Mouse (Mus musculus) hindbrain, embryonic 15.5 days (tissue): ENCODE results near the gene Catip. TPM values are rescaled to one million over a fixed set of nuclear protein-coding genes. Genes with fewer than 3 reads are reported as not detected.
"Not testable (repeated sequence)": the region's sequence is repeated elsewhere in the genome, so short reads cannot be mapped to it uniquely, and the experiment has no call there.

Experiments
- ATAC-seq: fragments of 200-750 bp; cut with Nextera tagmentation; 2 replicates; pipeline ENCODE4 v1.8.0; 2017; ENCODE audit warnings: low read depth, moderate number of reproducible peaks, moderate TSS enrichment; ENCODE audit not compliant: low FRiP score
- H3K27ac ChIP-seq: fragments of 300-500 bp; sonication (generic); replicated peaks from 2 replicates; pipeline ENCODE4 v1.5.1; 2015; ENCODE audit warnings: mild to moderate bottlenecking, inconsistent platforms
- H3K27me3 ChIP-seq: fragments of 300-500 bp; sonication (generic); 2 replicates; pipeline ENCODE4 v1.6.1; 2015; ENCODE audit warnings: control low read depth, inconsistent platforms
- H3K36me3 ChIP-seq: fragments of 300-500 bp; sonication (generic); 2 replicates; pipeline ENCODE4 v1.6.1; 2015; ENCODE audit warnings: control low read depth, inconsistent platforms
- H3K4me1 ChIP-seq: fragments of 300-500 bp; sonication (generic); replicated peaks from 2 replicates; pipeline ENCODE4 v1.6.1; 2015; ENCODE audit warnings: control low read depth, inconsistent platforms
- H3K4me2 ChIP-seq: fragments of 300-500 bp; sonication (generic); 2 replicates; pipeline ENCODE4 v1.6.1; 2015; ENCODE audit warnings: moderate library complexity, mild to moderate bottlenecking, inconsistent platforms
- H3K4me3 ChIP-seq: fragments of 300-500 bp; sonication (generic); 2 replicates; pipeline ENCODE4 v1.5.1; 2015; ENCODE audit warnings: mild to moderate bottlenecking, inconsistent platforms
- H3K9ac ChIP-seq: fragments of 300-500 bp; sonication (generic); 2 replicates; pipeline ENCODE4 v1.6.1; 2015; ENCODE audit warnings: inconsistent platforms
- H3K9me3 ChIP-seq: fragments of 300-500 bp; sonication (generic); 2 replicates; pipeline ENCODE4 v1.6.1; 2016; ENCODE audit warnings: control low read depth, inconsistent platforms
- WGBS: fragments of 180-500 bp; shearing (Covaris S2); methylation state at CpG from one replicate; pipeline ENCODE4 v1.1.7; 2015; 5-methylcytosine and 5-hydroxymethylcytosine counted together
- polyA plus RNA-seq: library from polyadenylated mRNA; unstranded; fragments of >200 nt; fragmentation: Nextera tagmentation; extraction: Ambion mirVana; gene quantifications from 2 replicates; pipeline ENCODE4 v1.2.1, GENCODE M21; 2015

The Catip gene
- polyA plus RNA-seq, result 1.1 and 2.4 TPM in 2 replicates

DNA sequence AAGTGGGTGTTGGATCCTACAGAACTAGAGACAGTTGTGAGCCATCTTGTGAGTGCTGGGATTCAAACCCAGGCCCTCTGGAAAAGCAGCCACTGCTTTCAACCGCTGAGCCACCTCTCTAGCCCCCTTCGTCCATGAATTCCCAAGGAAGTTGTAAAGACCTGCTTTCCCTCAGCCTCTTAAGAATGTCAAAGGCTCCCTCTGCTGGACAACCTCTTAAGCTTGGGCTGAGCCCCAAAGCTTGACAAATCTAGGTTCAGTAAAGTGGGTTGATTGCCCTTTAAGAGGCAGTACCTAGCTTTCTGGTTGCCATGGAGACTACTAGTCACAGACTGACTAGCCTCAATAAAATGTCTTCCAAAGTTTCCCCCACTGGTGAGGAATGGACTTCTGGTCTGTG is at the start of gene Catip:
TSS of gene Catip (plus strand) at position 297 of the 400 bp plus-strand sequence.
- Histone ChIP-seq H3K4me2 (no peak within 1 kb of the TSS), H3K9me3 (no peaks in the 10 kb centered on the region), H3K4me3 (no peak within 1 kb of the TSS), H3K36me3 (no peaks in the 10 kb centered on the region), H3K9ac (no peak within 1 kb of the TSS), H3K27me3 (no peaks in the 10 kb centered on the region), H3K4me1 (no peaks in the 10 kb centered on the region), H3K27ac (no peak within 1 kb of the TSS)
- ATAC-seq, result peak; percentile 72
- 0% methylated on average over 2 of the region's 2 CpGs for WGBS

DNA sequence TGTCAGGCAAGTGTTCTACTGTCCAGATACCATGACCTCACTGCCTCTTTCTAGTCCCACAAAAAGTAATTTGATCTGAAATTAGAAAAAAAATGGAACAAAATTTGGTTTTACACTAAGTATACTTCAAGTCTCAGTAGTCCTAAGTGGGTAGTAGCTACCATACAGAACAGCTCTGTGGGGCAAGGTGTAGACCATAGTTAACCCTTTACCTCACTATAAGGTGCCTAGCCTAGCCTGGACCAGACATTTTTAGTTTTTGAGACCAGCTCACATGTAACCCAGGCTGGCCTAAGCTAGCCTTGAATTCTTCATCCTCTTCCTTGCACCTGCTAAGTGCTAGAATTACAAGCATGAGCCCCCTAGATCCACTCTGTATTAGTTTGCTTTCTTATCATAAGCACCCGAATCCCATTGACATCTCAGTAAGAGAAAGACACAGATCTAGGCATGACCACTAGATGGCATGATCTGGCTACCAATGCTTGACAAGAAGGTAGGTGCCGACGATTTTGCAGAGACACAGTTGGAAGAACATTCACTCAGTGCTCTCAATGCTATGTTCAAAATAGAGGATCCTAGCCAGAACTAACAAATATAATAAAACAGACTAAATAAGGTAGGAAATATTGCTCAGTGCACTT is 48.7 kb upstream of the Catip start:
- Histone ChIP-seq H3K36me3 (no peaks in the 10 kb centered on the region), H3K9me3 (no peaks in the 10 kb centered on the region), H3K9ac (no peak overlapping the region), H3K27me3 (no peaks in the 10 kb centered on the region), H3K27ac (no peak overlapping the region), H3K4me2 (no peak overlapping the region), H3K4me1 (no peaks in the 10 kb centered on the region), H3K4me3 (no peak overlapping the region)
- ATAC-seq, result peak; percentile 62; the same call in 1 of the 2 replicates
- 7% methylated on average over 3 of the region's 3 CpGs for WGBS

DNA sequence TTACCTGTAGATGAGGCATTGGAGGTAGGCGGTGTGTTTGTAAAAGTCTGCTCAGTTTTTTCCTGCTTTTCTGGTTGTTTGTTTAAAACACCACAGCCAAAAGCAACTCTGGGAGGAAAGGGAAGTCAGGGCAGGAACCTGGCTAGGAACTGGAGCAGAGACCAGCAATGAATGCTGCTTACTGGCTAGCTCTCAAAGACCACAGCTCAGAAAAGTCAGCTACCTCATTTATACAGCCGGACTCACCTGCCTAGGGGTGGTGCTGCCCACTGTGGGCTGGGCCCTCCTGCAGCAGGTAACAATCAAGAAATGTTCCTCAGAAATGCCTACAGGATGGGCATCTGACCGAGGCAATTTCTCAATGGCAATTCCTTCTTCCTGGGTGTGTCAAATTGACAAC is 47.1 kb upstream of the Catip start:
- no peaks in the 10 kb centered on the region for H3K9me3 ChIP-seq
- H3K4me1 ChIP-seq, result no peaks in the 10 kb centered on the region
- WGBS, result 93% methylated on average over 3 of the region's 3 CpGs
- H3K27me3 ChIP-seq, result no peaks in the 10 kb centered on the region
- no peak overlapping the region for H3K27ac ChIP-seq
- H3K4me3 ChIP-seq, result no peak overlapping the region
- H3K36me3 ChIP-seq, result no peaks in the 10 kb centered on the region
- no peak for ATAC-seq
- H3K4me2 ChIP-seq, result no peak overlapping the region
- H3K9ac ChIP-seq, result no peak overlapping the region

GRCm38 (mm10) chr1:74316114-74316827 is 45.6 kb upstream of the Catip start:
- no peaks in the 10 kb centered on the region for H3K9me3 ChIP-seq
- H3K36me3 ChIP-seq, result no peaks in the 10 kb centered on the region
- no peak overlapping the region for H3K4me3 ChIP-seq
- 83% methylated on average over 4 of the region's 4 CpGs for WGBS
- H3K27ac ChIP-seq, result no peak overlapping the region
- H3K4me2 ChIP-seq, result no peak overlapping the region
- H3K27me3 ChIP-seq, result no peaks in the 10 kb centered on the region
- H3K9ac ChIP-seq, result no peak overlapping the region
- ATAC-seq, result no peak
- H3K4me1 ChIP-seq, result no peaks in the 10 kb centered on the region

DNA sequence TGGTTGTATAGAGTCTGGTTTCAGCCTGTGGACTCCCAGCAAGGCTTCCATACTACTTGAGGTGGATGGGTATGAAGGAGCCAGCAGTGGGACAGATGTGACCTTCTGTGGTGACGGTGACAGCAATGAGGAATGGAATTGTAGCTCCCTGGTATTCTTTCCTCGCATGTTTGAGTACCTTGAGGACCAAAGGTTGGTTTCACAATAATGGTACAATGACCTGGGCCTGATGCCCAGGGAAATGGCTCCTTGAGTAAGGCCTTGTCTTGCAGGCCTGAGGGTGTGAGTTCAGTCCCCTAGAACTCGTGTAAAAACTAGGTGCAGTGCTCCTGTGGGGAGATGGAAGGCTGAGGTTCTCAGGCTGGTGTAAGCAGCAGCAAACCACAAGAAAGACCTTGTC is 43.2 kb upstream of the Catip start:
- Histone ChIP-seq H3K4me2 (no peak overlapping the region), H3K27ac (no peak overlapping the region), H3K27me3 (no peaks in the 10 kb centered on the region), H3K9ac (no peak overlapping the region), H3K4me3 (no peak overlapping the region), H3K36me3 (no peaks in the 10 kb centered on the region), H3K4me1 (no peaks in the 10 kb centered on the region), H3K9me3 (no peaks in the 10 kb centered on the region)
- 87% methylated on average over 3 of the region's 3 CpGs for WGBS
- ATAC-seq, result no peak

GRCm38 (mm10) chr1:74321396-74321795 is 40.5 kb upstream of the Catip start:
- no peak overlapping the region for H3K9ac ChIP-seq
- no peaks in the 10 kb centered on the region for H3K27me3 ChIP-seq
- no peaks in the 10 kb centered on the region for H3K4me1 ChIP-seq
- H3K27ac ChIP-seq, result no peak overlapping the region
- no peak overlapping the region for H3K4me3 ChIP-seq
- H3K9me3 ChIP-seq, result no peaks in the 10 kb centered on the region
- H3K4me2 ChIP-seq, result no peak overlapping the region
- whole genome bisulfite sequencing, result 84% methylated on average over 3 of the region's 3 CpGs
- H3K36me3 ChIP-seq, result no peaks in the 10 kb centered on the region
- ATAC-seq, result no peak

DNA sequence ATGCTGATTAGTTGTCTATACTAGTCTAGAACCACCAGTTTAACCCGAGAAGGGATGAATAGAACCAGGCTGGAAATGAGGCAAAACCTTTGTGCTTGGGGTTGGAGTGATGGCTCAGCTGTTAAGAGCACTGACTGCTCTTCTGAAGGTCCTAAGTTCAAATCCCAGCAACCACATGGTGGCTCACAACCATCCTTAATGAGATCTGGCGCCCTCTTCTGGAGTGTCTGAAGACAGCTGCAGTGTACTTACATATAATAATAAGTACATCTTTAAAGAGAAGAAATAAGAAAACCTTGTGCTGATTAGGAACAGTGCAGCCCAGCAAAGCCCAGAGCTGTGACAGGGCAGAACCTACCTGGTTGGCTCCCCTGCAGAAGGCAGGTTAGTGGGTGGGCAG is 35.0 kb upstream of the Catip start:
- not testable (repeated sequence) for H3K27me3 ChIP-seq

GRCm38 (mm10) chr1:74329899-74330431 is 31.9 kb upstream of the Catip start:
- Histone ChIP-seq H3K27ac (0 out of 2 replicates have a peak overlapping the region, but pooled peaks have one; percentile 12), H3K27me3 (no peaks in the 10 kb centered on the region), H3K36me3 (no peaks in the 10 kb centered on the region), H3K9ac (no peak overlapping the region), H3K4me2 (no peak overlapping the region), H3K4me3 (no peak overlapping the region), H3K9me3 (no peaks in the 10 kb centered on the region), H3K4me1 (peaks cover 29% of the 10 kb centered on the region)
- no peak for ATAC-seq
- 77% methylated on average over 7 of the region's 7 CpGs for WGBS

More for the DNA sequence above, 35.0 kb upstream of the Catip start:
- H3K9me3 ChIP-seq, ATAC-seq, H3K9ac ChIP-seq, H3K4me3 ChIP-seq, H3K27ac ChIP-seq, H3K4me2 ChIP-seq, H3K36me3 ChIP-seq: not testable (repeated sequence)
- WGBS, result 76% methylated on average over 2 of the region's 2 CpGs
- H3K4me1 ChIP-seq, result peaks cover 14% of the 10 kb centered on the region; the same call in 1 of the 2 replicates

GRCm38 (mm10) chr1:74331046-74331681 is 30.7 kb upstream of the Catip start:
- H3K4me2 ChIP-seq, result no peak overlapping the region
- no peaks in the 10 kb centered on the region for H3K9me3 ChIP-seq
- H3K4me1 ChIP-seq, result peaks cover 29% of the 10 kb centered on the region
- 77% methylated on average over 4 of the region's 4 CpGs for WGBS
- ATAC-seq, result no peak
- H3K4me3 ChIP-seq, result no peak overlapping the region
- no peak overlapping the region for H3K9ac ChIP-seq
- peak overlapping the region; percentile 70; the same call in 1 of the 2 replicates for H3K27ac ChIP-seq
- no peaks in the 10 kb centered on the region for H3K36me3 ChIP-seq
- no peaks in the 10 kb centered on the region for H3K27me3 ChIP-seq

GRCm38 (mm10) chr1:74332241-74332763 is 29.6 kb upstream of the Catip start:
- peak overlapping the region; percentile 78 for H3K4me2 ChIP-seq
- H3K9me3 ChIP-seq, result no peaks in the 10 kb centered on the region
- peaks cover 29% of the 10 kb centered on the region for H3K4me1 ChIP-seq
- H3K9ac ChIP-seq, result peak overlapping the region; percentile 42
- peak overlapping the region; percentile 44 for H3K4me3 ChIP-seq
- H3K27me3 ChIP-seq, result no peaks in the 10 kb centered on the region
- WGBS, result under 1% methylated on average over 35 of the region's 36 CpGs
- H3K36me3 ChIP-seq, result no peaks in the 10 kb centered on the region
- H3K27ac ChIP-seq, result peak overlapping the region; percentile 70
- peak; percentile 97 for ATAC-seq

DNA sequence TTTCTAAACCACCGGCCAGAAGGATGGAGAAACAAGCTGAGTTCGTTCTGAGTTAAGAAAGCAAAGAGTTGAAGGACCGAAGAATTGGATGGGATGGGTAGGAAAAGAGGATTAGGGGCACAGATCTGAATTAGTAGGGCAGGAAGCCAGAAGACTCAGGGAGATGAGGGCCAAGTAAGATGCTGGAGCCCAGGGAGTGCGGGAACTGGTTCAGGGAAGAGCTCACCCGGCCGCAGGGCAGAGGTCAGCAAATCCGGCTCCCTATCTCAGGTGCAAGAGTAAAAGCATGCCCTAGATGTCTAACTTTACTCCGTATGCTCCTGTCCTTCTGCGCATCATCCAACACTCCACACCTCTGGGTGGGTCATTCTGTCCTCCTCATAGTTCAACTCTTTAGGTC is 29.0 kb upstream of the Catip start:
- no peaks in the 10 kb centered on the region for H3K27me3 ChIP-seq
- WGBS, result 1% methylated on average over 9 of the region's 9 CpGs
- ATAC-seq, result 0 out of 2 replicates have a peak, but pooled peaks have one; percentile 6
- no peaks in the 10 kb centered on the region for H3K9me3 ChIP-seq
- H3K36me3 ChIP-seq, result no peaks in the 10 kb centered on the region
- peak overlapping the region; percentile 70 for H3K27ac ChIP-seq
- peaks cover 29% of the 10 kb centered on the region for H3K4me1 ChIP-seq
- H3K4me3 ChIP-seq, result peak overlapping the region; percentile 44
- H3K4me2 ChIP-seq, result peak overlapping the region; percentile 78
- H3K9ac ChIP-seq, result peak overlapping the region; percentile 42

DNA sequence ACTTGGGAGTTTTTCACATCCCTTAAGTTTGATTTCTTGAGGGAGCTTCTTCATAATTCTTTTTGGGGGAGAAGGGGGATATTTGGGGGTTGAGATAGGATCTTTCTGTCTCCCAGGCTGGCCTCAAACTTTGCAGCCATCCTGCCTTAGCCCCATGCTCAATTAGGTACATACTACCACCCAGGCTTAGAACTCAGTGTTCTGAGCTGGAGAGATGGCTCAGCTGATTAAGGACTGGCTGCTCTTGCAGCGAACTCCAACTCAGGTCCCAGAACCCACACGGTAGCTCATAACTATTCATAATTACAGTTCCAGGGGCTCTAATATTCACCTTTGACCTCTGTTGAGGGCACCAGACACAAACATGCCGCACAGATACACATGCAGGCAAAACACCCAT is 27.3 kb upstream of the Catip start:
- Histone ChIP-seq H3K4me3 (no peak overlapping the region), H3K27me3 (no peaks in the 10 kb centered on the region), H3K4me1 (peaks cover 29% of the 10 kb centered on the region), H3K4me2 (no peak overlapping the region), H3K9me3 (no peaks in the 10 kb centered on the region), H3K9ac (no peak overlapping the region), H3K27ac (no peak overlapping the region), H3K36me3 (no peaks in the 10 kb centered on the region)
- no peak for ATAC-seq
- 75% methylated on average over 3 of the region's 3 CpGs for whole genome bisulfite sequencing
